Mouse (Mus musculus): ENCODE measurements around the gene Fam131c. TPM values are rescaled to one million over a fixed set of nuclear protein-coding genes. Genes with fewer than 3 reads are reported as not detected.

Fam131c gene
- polyA plus RNA-seq, 1 experiment from 2014 or later: 2.9 TPM

GRCm38 (mm10) chr4:141362937-141363548 lies 5.0 kb upstream of the Fam131c start:
- ATAC-seq (ENCODE audit: low read depth): no peak
- Histone ChIP-seq H3K9me3 (ENCODE audit: control insufficient read depth, low read length) (no peaks in the 10 kb centered on the region), H3K4me1 (ENCODE audit: control insufficient read depth, insufficient read depth, low read length) (no peaks in the 10 kb centered on the region), H3K27me3 (replicated peaks; ENCODE audit: control insufficient read depth, insufficient read depth, low read length) (peaks cover 29% of the 10 kb centered on the region), H3K9ac (ENCODE audit: low read depth, low read length) (no peak overlapping the region), H3K27ac (replicated peaks; ENCODE audit: low read depth, low read length) (no peak overlapping the region), H3K36me3 (ENCODE audit: control insufficient read depth, insufficient read depth, low read length) (no peaks in the 10 kb centered on the region), H3K4me2 (ENCODE audit: low read depth, low read length) (no peak overlapping the region), H3K4me3 (ENCODE audit: low read depth, low read length) (no peak overlapping the region)
- WGBS: 26% methylated on average over 11 of the region's 11 CpGs
- peak; percentile 89 for DNase-seq (ENCODE audit: low spot score)

- Histone ChIP-seq H3K27ac (replicated peaks; ENCODE audit: low read depth, low read length) (no peak overlapping the region), H3K36me3 (ENCODE audit: control insufficient read depth, insufficient read depth, low read length) (no peaks in the 10 kb centered on the region), H3K27me3 (replicated peaks; ENCODE audit: control insufficient read depth, insufficient read depth, low read length) (peaks cover 40% of the 10 kb centered on the region), H3K9me3 (ENCODE audit: control insufficient read depth, low read length) (no peaks in the 10 kb centered on the region), H3K9ac (ENCODE audit: low read depth, low read length) (no peak overlapping the region), H3K4me1 (ENCODE audit: control insufficient read depth, insufficient read depth, low read length) (no peaks in the 10 kb centered on the region), H3K4me3 (ENCODE audit: low read depth, low read length) (no peak overlapping the region), H3K4me2 (ENCODE audit: low read depth, low read length) (no peak overlapping the region)
- no peak for DNase-seq (ENCODE audit: low spot score)
- WGBS: 64% methylated on average over 8 of the region's 8 CpGs
- ATAC-seq (ENCODE audit: low read depth): no peak
These were observed 2.9 kb upstream of the Fam131c start for GRCm38 (mm10) chr4:141365126-141365525.

GRCm38 (mm10) chr4:141365876-141366275 lies 2.1 kb upstream of the Fam131c start:
- WGBS: 59% methylated on average over 6 of the region's 7 CpGs
- no peak overlapping the region for H3K4me3 ChIP-seq (ENCODE audit: low read depth, low read length)
- ATAC-seq (ENCODE audit: low read depth): no peak
- H3K4me1 ChIP-seq (ENCODE audit: control insufficient read depth, insufficient read depth, low read length): no peaks in the 10 kb centered on the region
- DNase-seq (ENCODE audit: low spot score): no peak
- no peaks in the 10 kb centered on the region for H3K9me3 ChIP-seq (ENCODE audit: control insufficient read depth, low read length)
- H3K36me3 ChIP-seq (ENCODE audit: control insufficient read depth, insufficient read depth, low read length): no peaks in the 10 kb centered on the region
- no peak overlapping the region for H3K27ac ChIP-seq (replicated peaks; ENCODE audit: low read depth, low read length)
- peaks cover 40% of the 10 kb centered on the region for H3K27me3 ChIP-seq (replicated peaks; ENCODE audit: control insufficient read depth, insufficient read depth, low read length)
- no peak overlapping the region for H3K4me2 ChIP-seq (ENCODE audit: low read depth, low read length)
- no peak overlapping the region for H3K9ac ChIP-seq (ENCODE audit: low read depth, low read length)

- peaks cover 16% of the 10 kb centered on the region for H3K27me3 ChIP-seq (replicated peaks; ENCODE audit: control insufficient read depth, insufficient read depth, low read length)
- DNase-seq (ENCODE audit: low spot score): no peak
- 86% methylated on average over 5 of the region's 5 CpGs for WGBS
- no peak overlapping the region for H3K27ac ChIP-seq (replicated peaks; ENCODE audit: low read depth, low read length)
- ATAC-seq (ENCODE audit: low read depth): no peak
- H3K9ac ChIP-seq (ENCODE audit: low read depth, low read length): no peak overlapping the region
- H3K4me3 ChIP-seq (ENCODE audit: low read depth, low read length): no peak overlapping the region
- no peaks in the 10 kb centered on the region for H3K9me3 ChIP-seq (ENCODE audit: control insufficient read depth, low read length)
- no peak overlapping the region for H3K4me2 ChIP-seq (ENCODE audit: low read depth, low read length)
- H3K4me1 ChIP-seq (ENCODE audit: control insufficient read depth, insufficient read depth, low read length): no peaks in the 10 kb centered on the region
- H3K36me3 ChIP-seq (ENCODE audit: control insufficient read depth, insufficient read depth, low read length): no peaks in the 10 kb centered on the region
These were observed 4.4 kb downstream of the Fam131c start for GRCm38 (mm10) chr4:141372426-141372825.

- H3K4me1 ChIP-seq (ENCODE audit: control insufficient read depth, insufficient read depth, low read length): 0 out of 2 replicates have a peak, but pooled peaks cover 6% of the 10 kb centered on the region
- no peak for DNase-seq (ENCODE audit: low spot score)
- H3K9ac ChIP-seq (ENCODE audit: low read depth, low read length): no peak overlapping the region
- H3K27me3 ChIP-seq (replicated peaks; ENCODE audit: control insufficient read depth, insufficient read depth, low read length): peaks cover 27% of the 10 kb centered on the region
- H3K4me2 ChIP-seq (ENCODE audit: low read depth, low read length): no peak overlapping the region
- no peaks in the 10 kb centered on the region for H3K9me3 ChIP-seq (ENCODE audit: control insufficient read depth, low read length)
- no peak for ATAC-seq (ENCODE audit: low read depth)
- no peak overlapping the region for H3K27ac ChIP-seq (replicated peaks; ENCODE audit: low read depth, low read length)
- WGBS: 57% methylated on average over 8 of the region's 8 CpGs
- H3K36me3 ChIP-seq (ENCODE audit: control insufficient read depth, insufficient read depth, low read length): no peaks in the 10 kb centered on the region
- no peak overlapping the region for H3K4me3 ChIP-seq (ENCODE audit: low read depth, low read length)
These were observed 11.7 kb downstream of the Fam131c start for GRCm38 (mm10) chr4:141379674-141380073.

GRCm38 (mm10) chr4:141382406-141382805 lies 14.4 kb downstream of the Fam131c start:
- Histone ChIP-seq H3K27me3 (replicated peaks; ENCODE audit: control insufficient read depth, insufficient read depth, low read length) (peaks cover 29% of the 10 kb centered on the region), H3K4me1 (ENCODE audit: control insufficient read depth, insufficient read depth, low read length) (0 out of 2 replicates have a peak, but pooled peaks cover 6% of the 10 kb centered on the region), H3K36me3 (ENCODE audit: control insufficient read depth, insufficient read depth, low read length) (no peaks in the 10 kb centered on the region), H3K9ac (ENCODE audit: low read depth, low read length) (peak overlapping the region; percentile 64), H3K4me3 (ENCODE audit: low read depth, low read length) (peak overlapping the region; percentile 38), H3K4me2 (ENCODE audit: low read depth, low read length) (peak overlapping the region; percentile 71), H3K27ac (replicated peaks; ENCODE audit: low read depth, low read length) (no peak overlapping the region), H3K9me3 (ENCODE audit: control insufficient read depth, low read length) (no peaks in the 10 kb centered on the region)
- DNase-seq (ENCODE audit: low spot score) (peak; percentile 67), ATAC-seq (ENCODE audit: low read depth) (peak; percentile 31; the same call in 1 of the 2 replicates)
- 0% methylated on average over 14 of the region's 25 CpGs for WGBS

- ATAC-seq (ENCODE audit: low read depth): no peak
These were observed 17.3 kb downstream of the Fam131c start for GRCm38 (mm10) chr4:141385275-141385674.

GRCm38 (mm10) chr4:141386150-141386549 lies 18.1 kb downstream of the Fam131c start:
- Histone ChIP-seq H3K27me3 (replicated peaks; ENCODE audit: control insufficient read depth, insufficient read depth, low read length) (peaks cover 24% of the 10 kb centered on the region), H3K9me3 (ENCODE audit: control insufficient read depth, low read length) (no peaks in the 10 kb centered on the region), H3K36me3 (ENCODE audit: control insufficient read depth, insufficient read depth, low read length) (no peaks in the 10 kb centered on the region), H3K4me3 (ENCODE audit: low read depth, low read length) (no peak overlapping the region), H3K4me1 (ENCODE audit: control insufficient read depth, insufficient read depth, low read length) (0 out of 2 replicates have a peak, but pooled peaks cover 6% of the 10 kb centered on the region), H3K9ac (ENCODE audit: low read depth, low read length) (no peak overlapping the region), H3K4me2 (ENCODE audit: low read depth, low read length) (no peak overlapping the region), H3K27ac (replicated peaks; ENCODE audit: low read depth, low read length) (no peak overlapping the region)
- WGBS: 69% methylated on average over 7 of the region's 7 CpGs
- no peak for ATAC-seq (ENCODE audit: low read depth)
- no peak for DNase-seq (ENCODE audit: low spot score)

More at GRCm38 (mm10) chr4:141385275-141385674, 17.3 kb downstream of the Fam131c start:
- no peaks in the 10 kb centered on the region for H3K36me3 ChIP-seq (ENCODE audit: control insufficient read depth, insufficient read depth, low read length)
- H3K4me2 ChIP-seq (ENCODE audit: low read depth, low read length): no peak overlapping the region
- H3K9me3 ChIP-seq (ENCODE audit: control insufficient read depth, low read length): no peaks in the 10 kb centered on the region
- peak; percentile 84 for DNase-seq (ENCODE audit: low spot score)
- H3K4me1 ChIP-seq (ENCODE audit: control insufficient read depth, insufficient read depth, low read length): 0 out of 2 replicates have a peak, but pooled peaks cover 6% of the 10 kb centered on the region
- 0% methylated on average over 5 of the region's 7 CpGs for WGBS
- no peak overlapping the region for H3K27ac ChIP-seq (replicated peaks; ENCODE audit: low read depth, low read length)
- no peak overlapping the region for H3K9ac ChIP-seq (ENCODE audit: low read depth, low read length)
- no peak overlapping the region for H3K4me3 ChIP-seq (ENCODE audit: low read depth, low read length)
- peaks cover 29% of the 10 kb centered on the region for H3K27me3 ChIP-seq (replicated peaks; ENCODE audit: control insufficient read depth, insufficient read depth, low read length)

Measured in embryonic facial prominence, embryonic 14.5 days (tissue).